Mouse (Mus musculus) erythroblast, embryonic 14.5 days (primary cell): Measurements from ENCODE around the gene Prdm1.

Experiments
- GATA1 ChIP-seq: IDR thresholded peaks from 2 replicates; pipeline ENCODE4 v1.6.1; 2012; ENCODE audit warnings: low read length, inconsistent platforms, mixed read lengths
- TAL1 ChIP-seq: IDR thresholded peaks from 3 replicates; pipeline ENCODE4 v1.6.1; 2012; ENCODE audit warnings: low read length, inconsistent platforms, mixed read lengths

DNA sequence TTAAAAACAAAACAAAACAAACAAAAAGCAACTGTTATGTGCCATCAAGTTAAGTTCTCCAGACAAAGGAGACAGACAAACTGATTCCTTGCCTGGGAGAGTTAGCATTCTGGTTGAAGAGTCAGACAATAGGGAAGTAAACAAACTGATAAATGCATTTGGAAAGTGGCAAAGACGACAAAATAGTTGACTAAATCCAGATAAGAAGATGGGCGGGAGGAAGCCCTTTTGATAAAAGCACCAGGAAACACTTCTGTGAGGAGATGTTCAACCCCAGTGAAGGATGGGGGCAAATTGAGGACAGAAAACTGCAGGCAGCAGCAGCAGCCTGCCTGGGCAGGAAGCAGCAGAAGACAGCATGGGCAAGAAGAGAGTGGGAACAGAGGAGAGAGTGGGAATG is 20.3 kb downstream of the Prdm1 start:
- TF ChIP-seq TAL1 (no peak), GATA1 (no peak)
